Mouse (Mus musculus): Measurements from ENCODE around the gene Commd1.

Commd1 gene

DNA sequence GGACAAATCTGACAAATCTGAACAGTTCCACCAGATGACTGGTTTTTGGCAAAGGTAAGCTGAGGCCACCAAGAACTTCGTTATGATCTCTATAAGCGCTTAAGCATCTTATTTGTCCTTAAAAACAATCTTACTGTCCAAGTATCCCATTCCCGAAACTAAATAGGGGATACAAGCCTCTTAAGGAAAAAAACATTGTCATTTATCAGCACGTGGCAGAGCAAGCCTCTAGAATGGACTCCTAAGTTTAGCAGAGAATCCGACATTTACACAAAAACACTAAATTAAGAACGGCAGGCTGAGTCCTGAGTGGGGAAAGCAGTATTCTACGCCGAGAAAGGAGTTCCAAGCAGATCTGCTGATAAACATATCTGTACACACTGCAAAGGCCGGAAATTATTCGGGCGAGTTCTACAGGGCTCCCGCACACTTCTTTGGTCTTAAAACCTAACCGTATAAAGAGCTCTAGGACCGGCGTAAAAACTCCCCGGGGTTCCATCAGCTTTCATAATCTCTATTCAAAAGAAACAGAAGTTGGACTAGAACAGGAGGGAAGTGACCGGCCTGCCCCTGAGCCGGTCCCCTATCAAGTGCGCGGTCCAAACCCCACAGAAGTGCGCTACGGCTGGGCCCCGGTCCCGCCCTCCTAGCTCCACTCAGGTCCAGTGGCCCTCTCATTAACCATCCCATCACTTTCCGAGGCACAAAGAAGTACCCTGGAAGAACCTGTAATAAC is 124.3 kb downstream of the Commd1 start:
- no peak for DNase-seq

DNA sequence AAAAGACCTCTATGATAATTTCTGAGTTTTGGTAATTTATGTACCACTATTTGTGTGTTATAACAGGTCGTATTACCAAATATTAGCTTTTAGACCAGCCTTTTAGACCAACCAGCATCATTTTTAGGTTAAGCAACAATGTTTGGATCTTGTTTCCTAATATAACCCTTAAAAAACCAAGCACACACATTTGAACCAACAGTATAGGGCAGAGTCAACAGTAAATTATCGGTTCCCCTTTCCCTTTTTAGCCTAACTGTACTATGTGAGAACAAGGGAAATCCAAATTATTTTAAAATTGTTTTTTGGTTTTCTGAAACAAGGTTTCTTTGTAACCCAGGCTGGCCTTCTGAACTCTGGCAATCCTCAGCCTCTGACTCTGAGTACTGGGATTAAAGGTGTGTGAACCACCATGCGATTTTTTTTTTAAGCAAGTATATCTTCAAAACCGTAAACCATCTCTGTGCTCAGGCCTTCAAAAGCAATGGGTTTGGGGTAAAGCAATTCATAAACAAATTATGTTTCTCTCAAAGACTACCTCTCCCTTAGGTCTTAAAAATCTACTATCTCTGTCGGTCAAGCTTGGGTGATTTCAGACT is 125.0 kb downstream of the Commd1 start:
- no peak for DNase-seq

DNA sequence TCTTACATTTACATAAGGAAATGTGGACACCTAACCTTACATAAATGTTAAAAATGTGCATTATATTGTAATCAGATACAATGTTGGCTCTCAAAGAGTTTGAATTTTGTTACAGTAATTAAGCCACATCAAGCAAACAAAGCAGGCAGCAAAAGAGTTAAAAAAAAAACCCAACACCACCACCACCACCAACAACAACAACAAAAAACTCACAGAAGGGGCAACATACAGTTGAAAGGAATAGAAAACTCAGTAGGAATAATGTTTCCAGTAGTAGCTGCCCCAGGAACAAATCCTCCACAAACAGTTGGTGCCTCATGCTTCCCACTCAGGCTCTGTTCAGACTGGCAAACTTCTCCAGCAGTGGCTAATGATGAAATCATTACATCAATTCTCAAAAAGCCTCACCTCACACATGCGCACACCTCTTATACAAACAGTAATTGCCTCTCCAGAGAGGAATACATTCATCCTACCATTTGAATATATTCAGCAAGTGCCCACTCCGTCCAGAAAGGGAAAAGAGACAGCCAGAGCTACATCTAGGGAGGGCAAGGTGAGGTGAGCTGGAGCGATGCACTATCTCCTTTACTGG is 125.7 kb downstream of the Commd1 start:
- no peak for DNase-seq

DNA sequence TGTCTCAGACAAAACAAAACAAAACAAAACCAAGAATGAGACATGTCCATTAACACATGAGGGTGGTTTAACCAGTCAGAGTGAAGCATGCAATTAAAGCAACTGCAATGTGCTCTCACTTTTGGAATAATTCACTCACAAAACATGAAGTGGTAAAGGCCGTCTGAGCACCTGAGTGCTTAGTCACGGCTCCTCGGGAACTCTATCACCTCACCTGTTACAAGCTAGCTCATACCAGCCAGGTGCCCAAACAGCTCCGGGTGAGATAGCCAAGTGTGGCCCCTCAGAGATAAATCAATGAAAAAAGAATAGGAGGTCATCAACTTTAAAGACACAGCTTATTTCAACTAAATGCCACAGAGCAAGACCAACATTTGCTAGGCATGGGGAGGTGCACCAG is 127.6 kb downstream of the Commd1 start:
- DNase-seq = no peak

DNA sequence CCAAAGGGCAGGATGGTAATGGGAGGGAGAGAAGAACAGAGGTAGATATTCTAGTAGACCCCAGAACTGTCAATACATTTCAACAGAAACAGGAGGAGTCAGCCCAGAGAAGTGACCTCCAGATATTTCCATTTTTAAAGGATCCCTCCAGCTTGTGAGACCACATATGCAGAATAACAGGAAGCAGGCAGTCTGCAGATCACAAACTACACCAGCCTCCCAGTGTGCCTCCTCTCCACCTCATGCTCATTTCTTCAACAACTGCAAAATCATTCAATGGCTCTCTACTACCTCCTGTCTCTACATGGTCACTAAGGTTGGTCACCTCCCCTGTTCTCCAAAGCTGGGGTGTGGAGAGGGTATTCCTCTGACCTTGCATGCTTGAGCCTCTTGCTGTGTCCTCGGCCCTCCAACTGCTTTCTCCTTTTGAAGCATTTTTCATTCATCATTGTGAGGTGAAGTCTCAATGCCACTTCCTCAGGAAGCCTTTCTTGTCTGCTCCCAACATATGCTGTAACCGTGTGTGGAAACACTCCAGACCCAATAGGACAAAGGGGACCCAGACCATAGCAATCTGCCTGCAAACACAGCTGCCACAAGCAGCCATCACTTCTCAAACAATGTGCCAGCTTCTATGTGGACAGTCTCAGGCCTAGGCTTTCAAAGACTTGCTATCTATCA is 128.6 kb downstream of the Commd1 start:
- DNase-seq = no peak

DNA sequence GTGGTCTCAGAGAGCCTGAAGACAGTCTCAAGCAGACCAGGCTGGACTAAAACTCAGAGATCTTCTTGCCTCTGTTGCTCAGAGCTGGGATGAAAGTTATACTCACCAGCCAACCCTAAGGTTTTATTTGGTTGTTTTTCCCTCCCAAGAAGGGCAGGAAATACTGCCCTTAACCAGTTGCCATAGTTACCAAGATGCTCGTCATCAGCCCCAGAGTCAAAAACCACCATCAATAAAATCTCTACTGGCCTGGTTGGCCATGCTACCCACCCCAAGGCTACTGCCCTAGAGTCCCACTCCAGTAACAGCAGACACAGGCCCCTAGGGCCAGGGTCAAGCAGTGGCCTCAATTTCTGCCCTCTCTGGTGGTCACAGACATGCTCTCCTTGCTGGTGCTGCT is 129.7 kb downstream of the Commd1 start:
- no peak for DNase-seq

DNA sequence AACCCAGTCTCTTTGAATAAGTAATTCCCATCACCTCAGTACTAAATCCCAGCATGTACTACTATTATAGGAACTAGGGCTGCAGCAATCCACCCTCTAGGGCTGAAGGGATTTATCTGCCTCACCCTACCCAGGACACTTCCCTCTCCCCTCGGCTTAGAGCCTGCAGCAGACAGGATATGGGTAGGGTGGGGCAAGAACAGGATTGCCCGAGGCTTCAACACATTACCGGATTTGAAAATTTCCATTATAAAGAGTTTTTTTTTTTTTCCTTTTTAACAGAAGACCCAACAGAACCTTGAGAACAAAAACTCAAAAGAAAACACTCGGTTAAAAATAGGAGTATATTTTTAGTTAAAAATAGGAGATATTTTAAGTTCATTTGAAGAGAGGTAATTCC is 130.8 kb downstream of the Commd1 start:
- DNase-seq = no peak

DNA sequence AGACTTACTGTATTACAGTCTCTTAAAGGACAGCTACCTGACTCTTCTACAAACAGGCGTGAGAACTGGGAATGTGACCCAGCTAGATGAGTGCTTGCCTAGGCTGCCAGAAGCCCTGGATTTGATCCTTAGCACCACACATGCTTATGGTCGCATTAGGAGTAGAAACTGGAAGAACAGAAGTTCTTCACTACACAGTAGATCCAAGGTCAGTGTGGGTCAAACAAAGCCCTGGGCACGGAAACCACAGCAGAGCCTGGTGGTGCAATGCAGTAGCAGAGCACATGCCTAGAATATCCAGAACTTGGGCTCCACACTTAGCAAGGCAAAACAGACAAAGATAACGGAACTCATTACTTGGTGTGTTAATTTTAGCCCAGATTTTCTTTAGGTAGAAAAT is 132.1 kb downstream of the Commd1 start:
- DNase-seq = no peak

DNA sequence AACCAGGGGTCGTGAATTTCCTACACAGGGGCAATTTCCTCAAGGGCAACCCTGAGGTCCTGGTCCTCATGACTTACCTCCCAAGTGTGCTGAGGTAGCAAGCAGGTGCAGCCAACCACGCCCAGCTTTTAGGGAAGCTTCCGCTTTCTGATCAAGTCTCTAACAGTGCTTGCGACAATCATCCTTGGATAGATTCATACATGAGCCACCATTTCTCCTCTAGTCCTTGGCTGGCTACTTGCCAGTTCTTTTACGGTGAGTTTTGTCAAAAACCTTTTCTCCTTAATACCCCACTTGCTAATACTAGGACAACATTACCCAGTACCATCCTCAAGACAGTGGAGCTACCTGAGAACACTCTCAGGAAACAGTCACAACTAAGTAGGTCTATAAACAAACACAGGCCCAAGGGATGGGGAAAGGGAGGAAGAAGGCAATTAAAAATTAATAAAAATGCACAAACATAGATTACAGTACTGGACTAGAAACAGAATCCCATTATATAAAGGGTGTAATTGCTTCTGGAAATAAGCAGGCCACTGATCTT is 133.5 kb downstream of the Commd1 start:
- DNase-seq = no peak

DNA sequence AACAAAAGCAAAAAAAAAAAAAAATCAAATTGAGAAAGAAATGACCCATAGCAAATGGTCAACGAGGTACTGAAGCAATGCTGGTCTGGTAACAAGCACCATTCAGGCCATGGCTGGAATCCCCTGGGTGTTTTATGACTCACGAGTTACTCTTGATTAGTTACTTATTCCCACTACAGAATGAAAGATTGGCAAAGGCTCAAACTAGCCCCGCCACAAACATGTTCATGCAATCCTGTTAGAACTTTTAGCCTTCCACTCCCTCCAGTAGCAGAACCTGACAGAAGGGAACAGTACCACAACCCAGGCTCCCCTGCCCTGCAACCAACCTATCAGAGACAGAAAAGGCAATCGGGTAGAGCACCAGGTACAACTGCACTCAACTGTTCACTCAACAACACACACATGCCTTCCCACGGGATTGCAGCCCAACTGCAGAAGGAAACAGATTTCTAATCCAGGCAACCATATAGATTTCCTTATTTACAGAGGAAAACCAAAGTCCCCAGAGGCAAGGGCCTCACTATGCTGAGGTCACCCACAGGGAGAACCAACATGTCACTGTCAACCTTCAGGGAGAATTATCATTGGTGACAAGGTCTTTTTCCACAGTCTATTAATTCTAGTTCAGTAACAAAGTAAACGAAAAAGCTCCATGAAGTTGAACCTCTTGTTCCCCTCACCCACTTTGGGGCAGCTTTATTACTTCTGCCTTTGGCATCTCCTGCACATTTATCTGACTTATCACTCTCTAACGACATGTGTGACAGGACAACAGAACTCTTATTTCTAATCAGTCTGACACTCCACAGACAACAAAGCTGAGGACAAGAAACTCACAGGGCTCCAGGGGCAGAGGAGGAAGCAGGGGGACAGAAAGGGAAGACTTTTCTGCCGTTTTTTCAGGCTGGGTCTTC is 134.2 kb downstream of the Commd1 start:
- no peak for DNase-seq

DNA sequence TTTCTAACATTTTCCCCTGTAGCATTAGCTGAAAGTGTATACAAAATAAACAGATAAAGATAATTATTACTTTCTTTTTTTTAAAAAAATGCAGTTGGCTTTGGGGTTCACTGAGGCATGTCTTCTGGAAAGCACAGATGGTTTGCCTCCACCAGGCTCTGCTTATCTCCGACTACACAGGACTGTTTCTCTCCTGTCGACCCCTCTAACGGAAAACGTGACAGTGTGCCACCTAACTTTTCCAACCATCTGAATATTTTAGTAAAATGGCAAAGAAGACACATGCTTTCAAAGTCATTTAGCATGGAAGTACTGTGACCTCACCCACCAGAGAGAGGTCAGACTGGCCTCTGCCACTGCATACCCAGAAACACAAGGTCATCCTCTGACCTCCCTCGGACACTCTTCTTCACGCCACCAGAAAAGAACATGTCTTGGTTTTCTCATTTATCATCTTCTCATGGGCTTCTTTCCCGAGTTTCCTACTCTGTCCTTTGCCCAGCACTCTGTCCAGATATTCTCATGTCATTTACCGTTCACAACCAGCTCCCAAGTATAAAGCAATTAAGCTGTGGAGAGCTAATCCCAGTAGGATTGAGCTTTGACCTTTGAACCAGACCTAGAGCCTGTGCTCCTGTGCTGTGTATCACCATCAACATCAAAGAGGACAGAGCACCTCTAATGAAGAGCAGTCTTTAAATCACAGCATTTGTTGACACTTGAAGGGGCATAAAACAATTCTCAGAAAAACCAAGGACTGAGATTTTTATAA is 135.0 kb downstream of the Commd1 start:
- no peak for DNase-seq
